15 mouse cellular contexts compared by ENCODE assay signal in genomic region chr10:120338841-120339240, GRCm38 (mm10).
"Had no signal": no experiment of that assay in that cellular context is flagged by ENCODE, and none has a peak within 500 bp of the region (broad histone marks: within the 10 kb centered on the region; RNA-seq: fewer than 3 reads in every experiment).

No protein-coding gene starts in this region.

- H3K27ac ChIP-seq: kidney, postnatal 0 days; limb, embryonic 15.5 days; liver, embryonic 12.5 days; midbrain, embryonic 10.5 days; midbrain, embryonic 15.5 days; neural tube, embryonic 13.5 days had no signal

- DNase-seq: kidney, adult 9 months; kidney, postnatal 36 days; layer of hippocampus, adult 9-11 months; lung, embryonic 14.5 days; lung, postnatal 10 days; lung, postnatal 4 days; right cerebral cortex, postnatal 14 days; thymus, adult 18-20 months; thymus, postnatal 14 days had no signal

- ATAC-seq: liver, embryonic 12.5 days; midbrain, embryonic 15.5 days had no signal

- H3K4me3 ChIP-seq: limb, embryonic 15.5 days; liver, embryonic 12.5 days; midbrain, embryonic 10.5 days; midbrain, embryonic 15.5 days; neural tube, embryonic 13.5 days had no signal

- H3K9ac ChIP-seq: limb, embryonic 15.5 days; liver, embryonic 12.5 days; lung, embryonic 14.5 days; midbrain, embryonic 15.5 days; neural tube, embryonic 13.5 days had no signal

- H3K4me2 ChIP-seq: limb, embryonic 15.5 days; liver, embryonic 12.5 days; lung, embryonic 14.5 days; midbrain, embryonic 15.5 days; neural tube, embryonic 13.5 days had no signal

- H3K9me3 ChIP-seq: limb, embryonic 15.5 days; liver, embryonic 12.5 days; midbrain, embryonic 10.5 days; midbrain, embryonic 15.5 days; neural tube, embryonic 13.5 days had no signal

- H3K4me1 ChIP-seq: limb, embryonic 15.5 days; liver, embryonic 12.5 days; midbrain, embryonic 15.5 days; neural tube, embryonic 13.5 days had no signal

- H3K36me3 ChIP-seq: limb, embryonic 15.5 days; liver, embryonic 12.5 days; midbrain, embryonic 10.5 days; midbrain, embryonic 15.5 days; neural tube, embryonic 13.5 days had no signal

- H3K27me3 ChIP-seq: limb, embryonic 15.5 days; liver, embryonic 12.5 days; midbrain, embryonic 15.5 days; neural tube, embryonic 13.5 days had no signal
